Mouse (Mus musculus) heart, embryonic 15.5 days (tissue): ENCODE results near the gene Adam19. TPM values are rescaled to one million over a fixed set of nuclear protein-coding genes. Genes with fewer than 3 reads are reported as not detected.

Experiments used
- ATAC-seq: fragments of 200-750 bp; cut with Nextera tagmentation; replicated peaks from 2 replicates; pipeline ENCODE4 v1.8.0; 2017; ENCODE audit warnings: low read depth, moderate TSS enrichment; ENCODE audit not compliant: insufficient number of reproducible peaks, insufficient read depth, low FRiP score
- H3K27ac ChIP-seq: fragments of 300-500 bp; sonication (generic); 2 replicates; pipeline ENCODE4 v1.5.1; 2015; ENCODE audit warnings: mild to moderate bottlenecking, inconsistent platforms
- H3K27me3 ChIP-seq: fragments of 300-500 bp; sonication (generic); 2 replicates; pipeline ENCODE4 v1.6.1; 2015; ENCODE audit warnings: inconsistent platforms
- H3K36me3 ChIP-seq: fragments of 300-500 bp; sonication (generic); 2 replicates; pipeline ENCODE4 v1.6.1; 2015; ENCODE audit warnings: mild to moderate bottlenecking, inconsistent platforms
- H3K4me1 ChIP-seq: fragments of 300-500 bp; sonication (generic); replicated peaks from 2 replicates; pipeline ENCODE4 v1.6.1; 2015; ENCODE audit warnings: inconsistent platforms
- H3K4me2 ChIP-seq: fragments of 300-500 bp; sonication (generic); 2 replicates; pipeline ENCODE4 v1.6.1; 2015; ENCODE audit warnings: inconsistent platforms, mild to moderate bottlenecking, moderate library complexity
- H3K4me3 ChIP-seq: fragments of 300-500 bp; sonication (generic); 2 replicates; pipeline ENCODE4 v1.5.1; 2015; ENCODE audit warnings: mild to moderate bottlenecking, inconsistent platforms
- H3K9ac ChIP-seq: fragments of 300-500 bp; sonication (generic); 2 replicates; pipeline ENCODE4 v1.6.1; 2015; ENCODE audit warnings: mild to moderate bottlenecking, inconsistent platforms
- H3K9me3 ChIP-seq: fragments of 300-500 bp; sonication (generic); replicated peaks from 2 replicates; pipeline ENCODE4 v1.6.1; 2016; ENCODE audit warnings: inconsistent platforms
- WGBS: fragments of 180-500 bp; shearing (Covaris S2); methylation state at CpG from one replicate; pipeline ENCODE4 v1.1.7; 2015; ENCODE audit warnings: mixed read lengths; 5-methylcytosine and 5-hydroxymethylcytosine counted together
- polyA plus RNA-seq: library from polyadenylated mRNA; unstranded; fragments of >200 nt; fragmentation: Nextera tagmentation; extraction: Ambion mirVana; gene quantifications from 2 replicates; pipeline ENCODE4 v1.2.1, GENCODE M21; 2015

Gene Adam19
- polyA plus RNA-seq, 1 experiment from 2014 or later: 19.6 TPM

GRCm38 (mm10) chr11:46075507-46075906 lies 19.7 kb downstream of the Adam19 start:
- peak overlapping the region; percentile 28; the same call in 1 of the 2 replicates for H3K27ac ChIP-seq
- ATAC-seq: no peak

GRCm38 (mm10) chr11:46076442-46077158 lies 20.8 kb downstream of the Adam19 start:
- Histone ChIP-seq H3K4me2 (no peak overlapping the region), H3K4me1 (peaks cover 68% of the 10 kb centered on the region), H3K36me3 (peaks cover 24% of the 10 kb centered on the region), H3K9ac (no peak overlapping the region), H3K9me3 (no peaks in the 10 kb centered on the region), H3K27me3 (no peaks in the 10 kb centered on the region), H3K4me3 (no peak overlapping the region), H3K27ac (peak overlapping the region; percentile 34)
- no peak for ATAC-seq
- WGBS: 85% methylated on average over 11 of the region's 11 CpGs

More at GRCm38 (mm10) chr11:46075507-46075906, 19.7 kb downstream of the Adam19 start:
- Histone ChIP-seq H3K4me3 (no peak overlapping the region), H3K9me3 (no peaks in the 10 kb centered on the region), H3K36me3 (peaks cover 24% of the 10 kb centered on the region), H3K27me3 (no peaks in the 10 kb centered on the region), H3K9ac (no peak overlapping the region), H3K4me2 (no peak overlapping the region), H3K4me1 (peaks cover 68% of the 10 kb centered on the region)
- WGBS: 67% methylated on average over 3 of the region's 3 CpGs

GRCm38 (mm10) chr11:46077304-46077703 lies 21.5 kb downstream of the Adam19 start:
- H3K4me1 ChIP-seq: peaks cover 63% of the 10 kb centered on the region
- peak overlapping the region; percentile 34 for H3K27ac ChIP-seq
- H3K9me3 ChIP-seq: no peaks in the 10 kb centered on the region
- no peaks in the 10 kb centered on the region for H3K27me3 ChIP-seq
- H3K36me3 ChIP-seq: peaks cover 24% of the 10 kb centered on the region
- 0 out of 2 replicates have a peak, but pooled peaks have one; percentile 9 for ATAC-seq
- WGBS: 76% methylated on average over 5 of the region's 5 CpGs
- no peak overlapping the region for H3K4me2 ChIP-seq
- H3K4me3 ChIP-seq: no peak overlapping the region
- H3K9ac ChIP-seq: no peak overlapping the region

- no peaks in the 10 kb centered on the region for H3K9me3 ChIP-seq
- no peaks in the 10 kb centered on the region for H3K27me3 ChIP-seq
- peak; percentile 50 for ATAC-seq
- 54% methylated on average over 7 of the region's 7 CpGs for WGBS
- peaks cover 21% of the 10 kb centered on the region for H3K36me3 ChIP-seq
- no peak overlapping the region for H3K4me3 ChIP-seq
- H3K9ac ChIP-seq: no peak overlapping the region
- peak overlapping the region; percentile 34 for H3K27ac ChIP-seq
- peaks cover 60% of the 10 kb centered on the region for H3K4me1 ChIP-seq
- H3K4me2 ChIP-seq: no peak overlapping the region
Observed at GRCm38 (mm10) chr11:46077732-46078375, 22.1 kb downstream of the Adam19 start.

GRCm38 (mm10) chr11:46081075-46081474 lies 25.3 kb downstream of the Adam19 start:
- Histone ChIP-seq H3K27me3 (no peaks in the 10 kb centered on the region), H3K36me3 (peaks cover 14% of the 10 kb centered on the region), H3K9me3 (no peaks in the 10 kb centered on the region), H3K9ac (no peak overlapping the region), H3K27ac (peak overlapping the region; percentile 38), H3K4me3 (no peak overlapping the region), H3K4me2 (no peak overlapping the region), H3K4me1 (peaks cover 71% of the 10 kb centered on the region)
- WGBS: 80% methylated on average over 2 of the region's 2 CpGs
- ATAC-seq: no peak

- WGBS: 34% methylated on average over 3 of the region's 3 CpGs
- Histone ChIP-seq H3K4me2 (no peak overlapping the region), H3K27me3 (no peaks in the 10 kb centered on the region), H3K9me3 (no peaks in the 10 kb centered on the region), H3K4me1 (peaks cover 74% of the 10 kb centered on the region), H3K4me3 (no peak overlapping the region), H3K27ac (peak overlapping the region; percentile 70; the same call in 1 of the 2 replicates), H3K36me3 (peaks cover 4% of the 10 kb centered on the region), H3K9ac (no peak overlapping the region)
- ATAC-seq: no peak
Observed at GRCm38 (mm10) chr11:46083405-46083804, 27.6 kb downstream of the Adam19 start.

- peak overlapping the region; percentile 70 for H3K27ac ChIP-seq
- no peak overlapping the region for H3K4me2 ChIP-seq
- H3K9ac ChIP-seq: no peak overlapping the region
- no peaks in the 10 kb centered on the region; the same call in 1 of the 2 replicates for H3K36me3 ChIP-seq
- no peaks in the 10 kb centered on the region for H3K9me3 ChIP-seq
- no peak for ATAC-seq
- peaks cover 80% of the 10 kb centered on the region for H3K4me1 ChIP-seq
- H3K4me3 ChIP-seq: no peak overlapping the region
- WGBS: 53% methylated on average over 11 of the region's 11 CpGs
- H3K27me3 ChIP-seq: no peaks in the 10 kb centered on the region
Observed at GRCm38 (mm10) chr11:46083835-46084444, 28.1 kb downstream of the Adam19 start.

- Histone ChIP-seq H3K36me3 (no peaks in the 10 kb centered on the region), H3K4me1 (peaks cover 86% of the 10 kb centered on the region), H3K9me3 (no peaks in the 10 kb centered on the region), H3K9ac (no peak overlapping the region), H3K4me2 (no peak overlapping the region), H3K4me3 (no peak overlapping the region), H3K27ac (peak overlapping the region; percentile 70), H3K27me3 (no peaks in the 10 kb centered on the region)
- ATAC-seq: no peak
- WGBS: 53% methylated on average over 3 of the region's 3 CpGs
Observed at GRCm38 (mm10) chr11:46084568-46084967, 28.8 kb downstream of the Adam19 start.

GRCm38 (mm10) chr11:46085398-46086163 lies 29.8 kb downstream of the Adam19 start:
- H3K9me3 ChIP-seq: no peaks in the 10 kb centered on the region
- H3K9ac ChIP-seq: no peak overlapping the region
- H3K27ac ChIP-seq: peak overlapping the region; percentile 70
- ATAC-seq: no peak
- no peak overlapping the region for H3K4me2 ChIP-seq
- H3K27me3 ChIP-seq: no peaks in the 10 kb centered on the region
- H3K4me1 ChIP-seq: peaks cover 89% of the 10 kb centered on the region
- H3K4me3 ChIP-seq: no peak overlapping the region
- H3K36me3 ChIP-seq: no peaks in the 10 kb centered on the region
- WGBS: 68% methylated on average over 10 of the region's 10 CpGs

GRCm38 (mm10) chr11:46086446-46086845 lies 30.7 kb downstream of the Adam19 start:
- Histone ChIP-seq H3K9ac (0 out of 2 replicates have a peak overlapping the region, but pooled peaks have one; percentile 0), H3K27me3 (no peaks in the 10 kb centered on the region), H3K36me3 (no peaks in the 10 kb centered on the region), H3K4me3 (no peak overlapping the region), H3K27ac (peak overlapping the region; percentile 70), H3K4me2 (no peak overlapping the region), H3K9me3 (no peaks in the 10 kb centered on the region), H3K4me1 (peaks cover 89% of the 10 kb centered on the region)
- ATAC-seq: no peak
- WGBS: 80% methylated on average over 3 of the region's 3 CpGs
